Mouse (Mus musculus): ENCODE measurements around the gene Tpi1. TPM values are rescaled to one million over a fixed set of nuclear protein-coding genes. Genes with fewer than 3 reads are reported as not detected.

Gene Tpi1
- polyA plus RNA-seq, 1 experiment from 2014 or later: 450 TPM

GRCm38 (mm10) chr6:124857840-124858530 is 43.9 kb upstream of the Tpi1 start:
- no peak overlapping the region for H3K9ac ChIP-seq (ENCODE audit: low read depth, low read length)
- no peaks in the 10 kb centered on the region for H3K9me3 ChIP-seq (replicated peaks; ENCODE audit: control insufficient read depth, low read length)
- H3K27ac ChIP-seq (ENCODE audit: low read length): no peak overlapping the region
- peak overlapping the region; percentile 59; the same call in 1 of the 2 replicates for H3K4me3 ChIP-seq (ENCODE audit: low read depth, low read length)
- peak overlapping the region; percentile 68; the same call in 1 of the 2 replicates for H3K4me2 ChIP-seq (ENCODE audit: low read depth, low read length)
- 28% methylated on average over 26 of the region's 26 CpGs for WGBS (ENCODE audit: insufficient replicate concordance)
- no peaks in the 10 kb centered on the region for H3K36me3 ChIP-seq (ENCODE audit: control insufficient read depth, insufficient read depth)
- H3K4me1 ChIP-seq (ENCODE audit: control insufficient read depth, low read depth, low read length): peaks cover 2% of the 10 kb centered on the region
- ATAC-seq (ENCODE audit: low read depth): no peak
- H3K27me3 ChIP-seq (ENCODE audit: control insufficient read depth, insufficient read depth, low read depth, low read length): peaks cover 70% of the 10 kb centered on the region

GRCm38 (mm10) chr6:124856916-124857839 is 43.1 kb upstream of the Tpi1 start, which contains the start of gene P3h3:
Gene P3h3, minus strand, starts transcription at chr6:124857752.
- Histone ChIP-seq H3K4me3 (ENCODE audit: low read depth, low read length) (peak within 1 kb of the TSS; percentile 59), H3K27ac (ENCODE audit: low read length) (no peak within 1 kb of the TSS), H3K36me3 (ENCODE audit: control insufficient read depth, insufficient read depth) (no peaks in the 10 kb centered on the region), H3K4me2 (ENCODE audit: low read depth, low read length) (peak within 1 kb of the TSS; percentile 68), H3K9ac (ENCODE audit: low read depth, low read length) (peak within 1 kb of the TSS; percentile 47; the same call in 1 of the 2 replicates), H3K27me3 (ENCODE audit: control insufficient read depth, insufficient read depth, low read depth, low read length) (peaks cover 62% of the 10 kb centered on the region), H3K9me3 (replicated peaks; ENCODE audit: control insufficient read depth, low read length) (no peaks in the 10 kb centered on the region), H3K4me1 (ENCODE audit: control insufficient read depth, low read depth, low read length) (peaks cover 2% of the 10 kb centered on the region)
- under 1% methylated on average over 86 of the region's 86 CpGs for WGBS (ENCODE audit: insufficient replicate concordance)
- peak; percentile 45; the same call in 1 of the 2 replicates for ATAC-seq (ENCODE audit: low read depth)

GRCm38 (mm10) chr6:124856321-124856720 is 42.2 kb upstream of the Tpi1 start:
- H3K4me3 ChIP-seq (ENCODE audit: low read depth, low read length): no peak overlapping the region
- H3K27me3 ChIP-seq (ENCODE audit: control insufficient read depth, insufficient read depth, low read depth, low read length): peaks cover 54% of the 10 kb centered on the region
- WGBS (ENCODE audit: insufficient replicate concordance): 16% methylated on average over 14 of the region's 14 CpGs
- H3K4me2 ChIP-seq (ENCODE audit: low read depth, low read length): no peak overlapping the region
- no peaks in the 10 kb centered on the region for H3K36me3 ChIP-seq (ENCODE audit: control insufficient read depth, insufficient read depth)
- H3K4me1 ChIP-seq (ENCODE audit: control insufficient read depth, low read depth, low read length): peaks cover 2% of the 10 kb centered on the region
- H3K27ac ChIP-seq (ENCODE audit: low read length): no peak overlapping the region
- no peak for ATAC-seq (ENCODE audit: low read depth)
- H3K9ac ChIP-seq (ENCODE audit: low read depth, low read length): no peak overlapping the region
- no peaks in the 10 kb centered on the region for H3K9me3 ChIP-seq (replicated peaks; ENCODE audit: control insufficient read depth, low read length)

- peaks cover 48% of the 10 kb centered on the region for H3K27me3 ChIP-seq (ENCODE audit: control insufficient read depth, insufficient read depth, low read depth, low read length)
- WGBS (ENCODE audit: insufficient replicate concordance): 47% methylated on average over 12 of the region's 12 CpGs
- no peaks in the 10 kb centered on the region for H3K36me3 ChIP-seq (ENCODE audit: control insufficient read depth, insufficient read depth)
Observed at GRCm38 (mm10) chr6:124854647-124855046, 40.6 kb upstream of the Tpi1 start.

GRCm38 (mm10) chr6:124850535-124850934 is 36.4 kb upstream of the Tpi1 start:
- 49% methylated on average over 8 of the region's 8 CpGs for WGBS (ENCODE audit: insufficient replicate concordance)
- Histone ChIP-seq H3K9me3 (replicated peaks; ENCODE audit: control insufficient read depth, low read length) (no peaks in the 10 kb centered on the region), H3K4me2 (ENCODE audit: low read depth, low read length) (no peak overlapping the region), H3K27me3 (ENCODE audit: control insufficient read depth, insufficient read depth, low read depth, low read length) (peaks cover 8% of the 10 kb centered on the region), H3K9ac (ENCODE audit: low read depth, low read length) (no peak overlapping the region), H3K27ac (ENCODE audit: low read length) (no peak overlapping the region), H3K4me1 (ENCODE audit: control insufficient read depth, low read depth, low read length) (peaks cover 2% of the 10 kb centered on the region), H3K36me3 (ENCODE audit: control insufficient read depth, insufficient read depth) (no peaks in the 10 kb centered on the region), H3K4me3 (ENCODE audit: low read depth, low read length) (no peak overlapping the region)
- no peak for ATAC-seq (ENCODE audit: low read depth)

More at GRCm38 (mm10) chr6:124854647-124855046, 40.6 kb upstream of the Tpi1 start:
- Histone ChIP-seq H3K4me1 (ENCODE audit: control insufficient read depth, low read depth, low read length) (peaks cover 2% of the 10 kb centered on the region), H3K9ac (ENCODE audit: low read depth, low read length) (no peak overlapping the region), H3K27ac (ENCODE audit: low read length) (no peak overlapping the region), H3K9me3 (replicated peaks; ENCODE audit: control insufficient read depth, low read length) (no peaks in the 10 kb centered on the region), H3K4me3 (ENCODE audit: low read depth, low read length) (no peak overlapping the region), H3K4me2 (ENCODE audit: low read depth, low read length) (no peak overlapping the region)
- ATAC-seq (ENCODE audit: low read depth): no peak

- WGBS (ENCODE audit: insufficient replicate concordance): 18% methylated on average over 9 of the region's 9 CpGs
- H3K9ac ChIP-seq (ENCODE audit: low read depth, low read length): no peak overlapping the region
- ATAC-seq (ENCODE audit: low read depth): peak; percentile 25; the same call in 1 of the 2 replicates
Observed at GRCm38 (mm10) chr6:124847305-124847704, 33.2 kb upstream of the Tpi1 start.

GRCm38 (mm10) chr6:124840241-124841167 is 26.4 kb upstream of the Tpi1 start, which contains the start of gene Gnb3:
Gene Gnb3, minus strand, starts transcription at chr6:124840275.
- no peaks in the 10 kb centered on the region for H3K9me3 ChIP-seq (replicated peaks; ENCODE audit: control insufficient read depth, low read length)
- H3K27ac ChIP-seq (ENCODE audit: low read length): no peak within 1 kb of the TSS
- H3K9ac ChIP-seq (ENCODE audit: low read depth, low read length): no peak within 1 kb of the TSS
- ATAC-seq (ENCODE audit: low read depth): no peak
- H3K36me3 ChIP-seq (ENCODE audit: control insufficient read depth, insufficient read depth): no peaks in the 10 kb centered on the region
- peaks cover 5% of the 10 kb centered on the region; the same call in 1 of the 2 replicates for H3K27me3 ChIP-seq (ENCODE audit: control insufficient read depth, insufficient read depth, low read depth, low read length)
- WGBS (ENCODE audit: insufficient replicate concordance): 32% methylated on average over 15 of the region's 15 CpGs
- no peak within 1 kb of the TSS for H3K4me3 ChIP-seq (ENCODE audit: low read depth, low read length)
- no peaks in the 10 kb centered on the region for H3K4me1 ChIP-seq (ENCODE audit: control insufficient read depth, low read depth, low read length)
- H3K4me2 ChIP-seq (ENCODE audit: low read depth, low read length): no peak within 1 kb of the TSS

More at GRCm38 (mm10) chr6:124847305-124847704, 33.2 kb upstream of the Tpi1 start:
- no peak overlapping the region for H3K27ac ChIP-seq (ENCODE audit: low read length)
- no peaks in the 10 kb centered on the region for H3K27me3 ChIP-seq (ENCODE audit: control insufficient read depth, insufficient read depth, low read depth, low read length)
- H3K9me3 ChIP-seq (replicated peaks; ENCODE audit: control insufficient read depth, low read length): no peaks in the 10 kb centered on the region
- H3K4me2 ChIP-seq (ENCODE audit: low read depth, low read length): no peak overlapping the region
- H3K36me3 ChIP-seq (ENCODE audit: control insufficient read depth, insufficient read depth): no peaks in the 10 kb centered on the region
- no peaks in the 10 kb centered on the region for H3K4me1 ChIP-seq (ENCODE audit: control insufficient read depth, low read depth, low read length)
- no peak overlapping the region for H3K4me3 ChIP-seq (ENCODE audit: low read depth, low read length)

GRCm38 (mm10) chr6:124839805-124840204 is 25.7 kb upstream of the Tpi1 start:
- WGBS (ENCODE audit: insufficient replicate concordance): 20% methylated on average over 8 of the region's 8 CpGs
- H3K4me1 ChIP-seq (ENCODE audit: control insufficient read depth, low read depth, low read length): no peaks in the 10 kb centered on the region
- no peak overlapping the region for H3K27ac ChIP-seq (ENCODE audit: low read length)
- H3K27me3 ChIP-seq (ENCODE audit: control insufficient read depth, insufficient read depth, low read depth, low read length): peaks cover 5% of the 10 kb centered on the region; the same call in 1 of the 2 replicates
- no peak for ATAC-seq (ENCODE audit: low read depth)
- H3K4me3 ChIP-seq (ENCODE audit: low read depth, low read length): no peak overlapping the region
- peaks cover under 1% of the 10 kb centered on the region; the same call in 1 of the 2 replicates for H3K36me3 ChIP-seq (ENCODE audit: control insufficient read depth, insufficient read depth)
- H3K9me3 ChIP-seq (replicated peaks; ENCODE audit: control insufficient read depth, low read length): no peaks in the 10 kb centered on the region
- no peak overlapping the region for H3K9ac ChIP-seq (ENCODE audit: low read depth, low read length)
- no peak overlapping the region for H3K4me2 ChIP-seq (ENCODE audit: low read depth, low read length)

Measured in liver, embryonic 16.5 days (tissue).